Mouse (Mus musculus) hindbrain, embryonic 12.5 days (tissue): ENCODE data around the gene Clcnka. TPM values are rescaled to one million over a fixed set of nuclear protein-coding genes. Genes with fewer than 3 reads are reported as not detected.
A peak's percentile ranks its signal among the peaks of the same experiment; 100 is the strongest.

Source experiments
- ATAC-seq: fragments of 200-750 bp; cut with Nextera tagmentation; 2 replicates; pipeline ENCODE4 v1.8.0; 2017; ENCODE audit warnings: moderate TSS enrichment; ENCODE audit not compliant: low FRiP score
- H3K27ac ChIP-seq: fragments of 300-500 bp; sonication (generic); 2 replicates; pipeline ENCODE4 v1.5.1; 2016; ENCODE audit warnings: mild to moderate bottlenecking
- H3K27me3 ChIP-seq: fragments of 300-500 bp; sonication (generic); 2 replicates; pipeline ENCODE4 v1.6.1; 2016; ENCODE audit warnings: mild to moderate bottlenecking
- H3K36me3 ChIP-seq: fragments of 300-500 bp; sonication (generic); 2 replicates; pipeline ENCODE4 v1.6.1; 2016; ENCODE audit warnings: mild to moderate bottlenecking
- H3K4me1 ChIP-seq: fragments of 300-500 bp; sonication (generic); 2 replicates; pipeline ENCODE4 v1.6.1; 2016
- H3K4me2 ChIP-seq: fragments of 300-500 bp; sonication (generic); replicated peaks from 2 replicates; pipeline ENCODE4 v1.6.1; 2016; ENCODE audit warnings: mild to moderate bottlenecking
- H3K4me3 ChIP-seq: fragments of 300-500 bp; sonication (generic); 2 replicates; pipeline ENCODE4 v1.5.1; 2016; ENCODE audit warnings: mild to moderate bottlenecking
- H3K9ac ChIP-seq: fragments of 300-500 bp; sonication (generic); 2 replicates; pipeline ENCODE4 v1.6.1; 2016; ENCODE audit warnings: mild to moderate bottlenecking, moderate library complexity
- H3K9me3 ChIP-seq: fragments of 300-500 bp; sonication (generic); replicated peaks from 2 replicates; pipeline ENCODE4 v1.6.1; 2016; ENCODE audit warnings: mild to moderate bottlenecking
- WGBS: fragments of 180-500 bp; shearing (Covaris S2); methylation state at CpG from one replicate; pipeline ENCODE4 v1.1.7; 2016; 5-methylcytosine and 5-hydroxymethylcytosine counted together
- polyA plus RNA-seq: library from polyadenylated mRNA; unstranded; fragments of >200 nt; fragmentation: Nextera tagmentation; extraction: Ambion mirVana; gene quantifications from 2 replicates; pipeline ENCODE4 v1.2.1, GENCODE M21; 2016

The Clcnka gene
- polyA plus RNA-seq = 0.66 and 1.3 TPM in 2 replicates

DNA sequence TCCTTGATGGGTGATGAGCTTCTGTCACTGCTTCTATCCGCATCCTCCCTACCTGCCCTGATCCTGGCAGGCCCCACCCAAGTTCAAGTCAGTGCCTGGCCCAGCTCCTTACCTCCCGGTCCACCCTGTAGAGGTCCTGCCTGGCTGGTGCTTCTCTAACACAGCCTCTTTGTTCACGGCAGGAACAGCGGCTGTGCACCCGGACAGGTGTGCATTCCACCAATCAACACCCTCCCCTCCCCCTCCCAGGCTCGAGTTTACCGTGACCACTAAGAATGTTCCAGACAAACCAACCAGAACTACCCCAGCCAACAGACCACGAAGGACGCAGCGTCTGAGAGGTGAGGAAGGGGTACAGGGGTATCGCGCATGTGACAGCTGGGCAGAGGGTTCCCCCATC, at the start of gene Clcnka:
Gene Clcnka (minus strand): TSS at position 180 of the 400 bp plus-strand sequence.
- H3K4me1 ChIP-seq = peaks cover 6% of the 10 kb centered on the region
- no peak within 1 kb of the TSS for H3K4me3 ChIP-seq
- H3K4me2 ChIP-seq = no peak within 1 kb of the TSS
- H3K9ac ChIP-seq = no peak within 1 kb of the TSS
- ATAC-seq = no peak
- no peak within 1 kb of the TSS for H3K27ac ChIP-seq
- peaks cover 26% of the 10 kb centered on the region for H3K27me3 ChIP-seq
- H3K9me3 ChIP-seq = no peaks in the 10 kb centered on the region
- no peaks in the 10 kb centered on the region for H3K36me3 ChIP-seq
- WGBS = 67% methylated on average over 12 of the region's 12 CpGs

DNA sequence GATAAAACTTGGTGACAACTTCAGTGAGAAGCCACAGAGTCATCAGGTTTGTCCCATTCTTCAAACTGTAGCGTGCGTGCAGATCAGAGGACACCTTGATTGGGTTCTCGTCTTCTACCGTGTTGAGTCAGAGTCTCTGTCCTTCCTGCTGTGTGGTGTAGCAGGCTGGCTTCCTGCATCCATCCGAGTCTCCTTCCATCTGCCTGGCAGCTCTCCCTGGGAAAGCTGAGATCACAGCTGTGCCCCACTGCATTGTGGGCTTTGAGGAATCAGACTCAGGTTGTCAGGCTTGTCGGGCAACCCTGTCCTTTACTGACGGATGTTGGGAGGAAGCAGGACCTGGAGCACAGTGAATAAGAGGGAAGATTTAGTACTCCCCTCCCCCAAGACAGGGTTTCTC, 47.7 kb upstream of the Clcnka start:
- WGBS = 74% methylated on average over 7 of the region's 7 CpGs
- Histone ChIP-seq H3K36me3 (peaks cover 39% of the 10 kb centered on the region), H3K27ac (no peak overlapping the region), H3K9me3 (no peaks in the 10 kb centered on the region), H3K27me3 (no peaks in the 10 kb centered on the region), H3K4me1 (peaks cover 20% of the 10 kb centered on the region), H3K9ac (no peak overlapping the region), H3K4me3 (no peak overlapping the region), H3K4me2 (no peak overlapping the region)
- ATAC-seq = no peak

DNA sequence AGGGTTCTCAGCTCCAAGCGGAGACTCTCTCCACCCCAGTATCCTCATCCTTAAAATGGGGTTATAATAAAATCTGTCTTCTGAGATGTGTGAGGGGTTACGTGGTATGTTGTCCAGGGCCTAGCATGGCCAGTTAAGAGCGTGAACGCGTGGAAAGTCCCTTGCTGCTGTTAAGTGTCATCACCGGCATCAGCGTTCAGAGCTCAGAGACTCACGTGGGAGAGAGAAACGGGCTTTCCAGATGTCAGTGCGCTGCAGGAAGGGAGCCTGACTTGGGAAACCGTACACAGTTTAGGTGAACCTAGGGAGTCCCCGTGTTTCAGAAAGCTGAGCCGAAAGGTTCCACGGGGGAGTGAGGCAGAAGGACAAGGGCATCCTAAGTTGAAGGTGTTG, 46.8 kb upstream of the Clcnka start:
- peaks cover 20% of the 10 kb centered on the region for H3K4me1 ChIP-seq
- ATAC-seq = no peak
- H3K4me3 ChIP-seq = peak overlapping the region; percentile 100
- no peaks in the 10 kb centered on the region for H3K27me3 ChIP-seq
- no peaks in the 10 kb centered on the region for H3K9me3 ChIP-seq
- peak overlapping the region; percentile 84 for H3K27ac ChIP-seq
- H3K9ac ChIP-seq = peak overlapping the region; percentile 98
- H3K4me2 ChIP-seq = peak overlapping the region; percentile 86
- peaks cover 36% of the 10 kb centered on the region for H3K36me3 ChIP-seq
- WGBS = 17% methylated on average over 14 of the region's 14 CpGs

DNA sequence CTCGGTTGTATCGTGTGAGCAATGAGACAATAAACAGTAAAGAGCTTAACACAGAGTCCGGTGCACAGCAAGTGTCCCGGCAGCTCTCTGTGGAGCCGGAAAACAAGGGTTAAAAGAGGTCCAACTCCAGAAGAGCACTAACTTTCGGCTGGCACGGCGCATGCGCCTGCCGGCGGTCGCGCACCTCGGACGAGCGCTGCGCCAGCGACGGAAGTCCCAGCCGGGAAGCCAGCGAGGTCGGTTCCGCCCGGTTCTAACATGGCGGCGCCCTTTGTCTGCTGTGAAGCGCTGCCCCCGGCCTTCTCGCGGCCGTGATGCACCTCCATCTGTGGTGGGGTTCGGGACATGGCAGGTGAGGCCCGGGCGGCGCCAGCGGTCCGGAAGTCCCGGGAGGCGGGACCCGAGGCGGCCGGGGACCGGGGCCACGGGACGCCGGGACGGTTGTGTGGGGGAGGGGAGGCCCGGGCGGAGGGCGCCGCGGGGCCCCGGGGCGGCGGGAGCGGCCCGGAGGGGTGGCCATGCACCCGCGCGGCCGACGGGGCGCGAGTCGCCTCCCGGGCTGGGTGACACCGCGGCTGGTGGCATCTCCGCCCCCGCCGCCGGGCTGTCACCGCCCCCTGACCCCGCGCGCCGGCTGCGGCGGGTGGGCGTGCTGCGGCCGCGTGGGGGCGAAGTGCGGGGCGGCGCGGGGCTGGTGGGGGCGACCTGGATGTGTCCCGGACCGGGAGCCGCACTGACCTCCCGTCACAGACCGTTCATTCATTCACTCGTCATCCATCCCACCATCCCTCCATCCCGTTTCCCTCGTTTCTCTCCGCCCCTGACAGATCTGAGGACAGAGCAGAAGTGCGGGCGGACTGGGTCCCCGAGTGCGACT, 46.2 kb upstream of the Clcnka start, which contains the start of gene Zbtb17:
Gene Zbtb17 (plus strand): TSS at position 204 of the 877 bp plus-strand sequence.
- Histone ChIP-seq H3K36me3 (peaks cover 29% of the 10 kb centered on the region), H3K27me3 (no peaks in the 10 kb centered on the region), H3K9ac (peak within 1 kb of the TSS; percentile 98), H3K4me2 (peak within 1 kb of the TSS; percentile 86), H3K4me1 (peaks cover 20% of the 10 kb centered on the region), H3K4me3 (peak within 1 kb of the TSS; percentile 100), H3K27ac (peak within 1 kb of the TSS; percentile 84), H3K9me3 (no peaks in the 10 kb centered on the region)
- peak; percentile 91 for ATAC-seq
- WGBS = under 1% methylated on average over 84 of the region's 102 CpGs

DNA sequence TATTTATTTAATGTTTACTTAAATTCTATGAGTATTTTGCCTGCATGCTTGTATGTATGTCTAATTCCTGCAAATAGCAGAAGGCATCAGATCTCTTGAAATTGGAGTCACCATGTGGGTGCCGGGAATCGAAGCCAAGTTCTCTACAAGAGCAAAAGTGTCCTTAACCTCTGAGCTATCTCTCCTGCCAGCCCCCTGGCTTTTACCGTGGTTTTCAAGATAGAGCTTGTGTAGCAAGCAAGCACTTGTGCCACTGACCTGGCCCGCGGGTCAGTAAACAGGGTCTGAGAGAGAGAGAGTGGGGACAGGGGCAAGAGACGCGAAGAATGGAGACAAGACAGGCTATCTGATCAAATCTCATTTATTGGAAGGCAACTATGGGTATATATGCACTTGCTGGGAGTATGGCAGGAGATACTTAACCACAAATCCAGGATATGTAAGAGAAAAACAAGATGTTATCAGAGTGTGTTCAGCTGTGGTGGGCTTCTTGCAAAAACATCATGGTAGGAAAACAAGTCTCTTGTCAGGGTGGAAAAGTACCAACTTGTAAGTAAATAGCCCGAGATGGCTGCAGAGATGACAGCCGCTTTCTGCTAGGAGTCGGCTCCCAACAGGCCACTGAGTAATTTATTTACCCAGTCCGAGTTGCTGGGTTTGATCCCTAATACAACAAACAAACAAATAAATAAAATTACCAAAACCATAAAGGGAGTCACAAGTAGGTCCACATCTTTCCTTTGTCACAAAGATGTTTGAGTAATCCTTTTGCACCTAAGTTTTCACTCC, 45.3 kb upstream of the Clcnka start:
- H3K4me1 ChIP-seq = peaks cover 20% of the 10 kb centered on the region
- no peak overlapping the region for H3K27ac ChIP-seq
- no peaks in the 10 kb centered on the region for H3K9me3 ChIP-seq
- peak overlapping the region; percentile 86 for H3K4me2 ChIP-seq
- 51% methylated on average over 11 of the region's 11 CpGs for WGBS
- peak overlapping the region; percentile 98 for H3K9ac ChIP-seq
- H3K4me3 ChIP-seq = peak overlapping the region; percentile 100
- ATAC-seq = peak; percentile 43; the same call in 1 of the 2 replicates
- peaks cover 21% of the 10 kb centered on the region for H3K36me3 ChIP-seq
- H3K27me3 ChIP-seq = no peaks in the 10 kb centered on the region

DNA sequence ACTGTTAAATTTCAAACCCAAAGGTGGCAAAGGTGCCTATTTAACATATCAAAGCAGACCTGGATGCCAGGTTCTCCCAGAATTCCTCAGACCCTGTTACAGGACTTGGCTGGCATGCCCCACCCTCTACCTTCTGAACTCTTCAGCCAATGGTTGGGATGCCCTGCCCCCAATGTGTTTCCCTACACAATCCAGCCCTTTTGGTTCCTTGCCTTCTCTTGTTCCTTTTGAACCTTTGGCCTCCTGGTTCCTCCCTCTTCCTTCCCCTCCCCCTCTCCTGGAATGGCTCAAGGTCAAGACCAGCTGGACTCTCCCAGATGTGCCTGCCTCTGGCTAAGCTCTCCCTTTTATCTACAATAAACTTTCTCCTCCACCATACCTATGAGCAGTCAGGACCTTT, 42.4 kb upstream of the Clcnka start:
- Histone ChIP-seq H3K4me2 (no peak overlapping the region), H3K27me3 (no peaks in the 10 kb centered on the region), H3K36me3 (no peaks in the 10 kb centered on the region), H3K27ac (no peak overlapping the region), H3K9ac (no peak overlapping the region), H3K4me1 (peaks cover 14% of the 10 kb centered on the region), H3K9me3 (no peaks in the 10 kb centered on the region), H3K4me3 (no peak overlapping the region)
- no peak for ATAC-seq

DNA sequence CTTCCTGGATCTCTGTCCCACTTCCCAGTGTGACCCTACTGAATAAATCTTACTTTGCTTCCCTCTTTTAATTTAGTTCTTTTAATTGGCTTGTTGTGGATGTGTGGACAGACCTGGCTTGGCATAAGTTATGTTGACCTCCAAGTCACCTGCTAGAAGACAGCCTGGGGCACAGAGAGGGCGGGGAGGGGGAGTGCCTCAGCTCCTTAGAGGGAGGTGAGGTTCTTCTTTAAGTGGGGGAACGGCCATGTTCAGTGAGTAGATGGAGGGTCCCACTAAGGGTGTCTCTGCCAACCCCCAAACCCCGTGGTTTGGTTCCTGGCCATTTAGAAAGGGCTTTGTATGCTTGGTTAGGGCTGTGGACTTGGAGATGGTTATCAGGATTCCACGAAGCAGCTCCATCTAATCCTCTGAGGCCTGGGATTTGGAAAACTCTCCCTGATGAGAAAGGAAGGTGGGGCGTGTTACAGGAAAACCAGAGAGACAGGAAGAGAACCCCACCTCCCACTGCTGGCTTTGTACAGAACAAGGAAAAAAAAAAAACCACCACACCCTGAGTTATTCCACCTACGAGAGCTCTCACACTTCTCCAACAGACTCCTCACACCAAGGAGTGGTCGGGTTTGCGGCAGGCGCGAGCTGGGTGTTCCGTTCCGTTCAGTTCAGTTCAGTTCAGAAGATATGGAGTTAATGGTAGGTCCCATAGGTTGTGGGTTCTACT, 40.7 kb upstream of the Clcnka start:
- WGBS = 84% methylated on average over 12 of the region's 12 CpGs
- Histone ChIP-seq H3K27me3 (no peaks in the 10 kb centered on the region), H3K4me3 (no peak overlapping the region), H3K27ac (no peak overlapping the region), H3K9me3 (no peaks in the 10 kb centered on the region), H3K36me3 (no peaks in the 10 kb centered on the region), H3K4me2 (no peak overlapping the region), H3K4me1 (peaks cover 6% of the 10 kb centered on the region; the same call in 1 of the 2 replicates), H3K9ac (no peak overlapping the region)
- no peak for ATAC-seq

DNA sequence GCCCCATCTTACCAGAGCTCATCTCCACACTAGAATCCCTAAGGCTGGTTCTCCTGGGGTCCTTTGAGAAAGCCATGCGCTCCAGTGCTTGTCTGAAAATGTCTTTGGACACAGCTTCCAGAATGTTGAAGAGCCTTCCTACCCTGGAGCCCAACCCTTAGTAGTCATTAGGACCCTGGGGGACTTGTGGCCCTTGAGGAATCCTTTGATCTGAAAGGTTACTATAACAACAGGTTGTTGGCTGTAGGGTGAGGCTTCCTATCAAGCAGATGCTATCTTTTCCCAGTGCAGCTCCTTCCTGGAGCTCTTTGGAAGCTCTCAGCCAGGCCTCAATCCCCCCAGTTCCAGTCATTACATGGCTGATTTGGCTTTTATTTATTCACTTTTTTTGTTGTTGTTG, 37.5 kb upstream of the Clcnka start, which contains the start of gene Srarp:
Gene Srarp (minus strand): TSS at position 132 of the 400 bp plus-strand sequence.
- WGBS = 93% methylated on average over 1 of the region's 1 CpGs
- ATAC-seq = no peak
- no peak within 1 kb of the TSS for H3K27ac ChIP-seq
- 0 out of 2 replicates have a peak, but pooled peaks cover 4% of the 10 kb centered on the region for H3K27me3 ChIP-seq
- H3K36me3 ChIP-seq = no peaks in the 10 kb centered on the region
- H3K4me2 ChIP-seq = no peak within 1 kb of the TSS
- no peak within 1 kb of the TSS for H3K9ac ChIP-seq
- H3K9me3 ChIP-seq = no peaks in the 10 kb centered on the region
- H3K4me1 ChIP-seq = no peaks in the 10 kb centered on the region
- H3K4me3 ChIP-seq = no peak within 1 kb of the TSS

DNA sequence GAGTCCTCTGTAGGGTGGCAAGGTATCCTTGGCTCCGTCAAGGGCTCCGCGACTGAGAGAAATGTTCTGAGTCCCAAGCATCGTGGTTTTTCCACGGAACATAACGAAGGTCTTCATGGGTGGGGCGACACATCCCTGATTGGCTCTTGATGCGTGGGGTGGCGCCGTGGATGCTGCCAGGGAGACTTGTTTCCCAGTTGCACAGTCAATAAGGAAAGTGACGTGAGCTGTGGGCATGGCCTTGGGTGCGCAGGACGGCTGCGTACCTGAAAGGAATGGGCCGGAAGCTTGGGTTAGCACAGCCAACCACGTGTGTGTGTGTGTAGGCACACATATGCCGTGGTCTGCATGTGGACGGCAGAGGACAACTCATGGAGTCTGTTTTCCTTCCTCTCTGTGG, 34.7 kb upstream of the Clcnka start:
- peaks cover 4% of the 10 kb centered on the region; the same call in 1 of the 2 replicates for H3K27me3 ChIP-seq
- no peak overlapping the region for H3K9ac ChIP-seq
- H3K4me2 ChIP-seq = no peak overlapping the region
- no peaks in the 10 kb centered on the region for H3K4me1 ChIP-seq
- H3K9me3 ChIP-seq = no peaks in the 10 kb centered on the region
- no peak overlapping the region for H3K4me3 ChIP-seq
- ATAC-seq = no peak
- no peak overlapping the region for H3K27ac ChIP-seq
- no peaks in the 10 kb centered on the region for H3K36me3 ChIP-seq
- WGBS = 83% methylated on average over 18 of the region's 18 CpGs

DNA sequence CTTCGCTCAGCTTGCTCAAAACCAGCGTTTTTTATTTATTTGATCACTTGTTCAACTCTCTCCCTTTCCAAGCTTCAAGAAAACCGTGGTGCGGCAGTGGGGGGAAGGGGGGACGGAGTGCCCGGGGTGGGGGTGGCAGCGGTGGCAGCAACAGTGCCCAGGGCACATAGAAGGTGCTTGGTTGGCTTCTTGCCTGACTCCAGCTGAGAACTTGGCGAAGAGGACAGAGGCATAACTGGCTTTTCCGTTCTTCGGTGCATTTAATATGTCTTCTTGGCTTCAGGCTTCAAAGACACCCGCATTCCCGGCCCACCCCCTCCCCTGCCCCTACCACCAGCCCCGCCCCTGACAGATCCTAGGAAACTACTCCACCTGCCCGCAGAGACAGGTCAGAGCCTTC, 34.1 kb upstream of the Clcnka start:
- H3K36me3 ChIP-seq = no peaks in the 10 kb centered on the region
- H3K4me1 ChIP-seq = no peaks in the 10 kb centered on the region
- H3K27me3 ChIP-seq = peaks cover 4% of the 10 kb centered on the region; the same call in 1 of the 2 replicates
- H3K4me3 ChIP-seq = no peak overlapping the region
- WGBS = 66% methylated on average over 14 of the region's 14 CpGs
- ATAC-seq = no peak
- H3K9ac ChIP-seq = no peak overlapping the region
- no peaks in the 10 kb centered on the region for H3K9me3 ChIP-seq
- H3K27ac ChIP-seq = no peak overlapping the region
- no peak overlapping the region for H3K4me2 ChIP-seq

DNA sequence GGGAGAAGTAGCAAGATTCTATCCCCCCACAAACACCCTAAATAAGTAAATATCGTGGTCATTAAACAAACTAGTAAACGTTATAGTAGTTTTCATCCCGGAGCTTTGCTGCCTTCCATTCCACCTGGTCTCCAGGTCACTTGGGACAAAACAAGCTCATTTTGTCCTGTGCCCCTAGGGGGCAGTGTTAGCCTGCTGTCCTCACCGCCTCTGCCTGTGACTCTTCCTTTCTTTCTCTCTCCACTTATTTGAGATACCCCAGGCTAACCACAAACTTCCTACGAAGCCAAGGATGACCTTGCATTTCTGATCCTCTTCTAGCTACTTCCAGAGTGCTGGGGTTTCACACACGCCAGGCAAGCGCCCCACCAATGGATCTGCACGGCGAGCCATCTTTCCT, 32.5 kb upstream of the Clcnka start:
- no peak overlapping the region for H3K4me3 ChIP-seq
- H3K9ac ChIP-seq = no peak overlapping the region
- H3K27me3 ChIP-seq = peaks cover 15% of the 10 kb centered on the region
- no peak for ATAC-seq
- WGBS = 53% methylated on average over 9 of the region's 9 CpGs
- no peaks in the 10 kb centered on the region for H3K36me3 ChIP-seq
- no peak overlapping the region for H3K4me2 ChIP-seq
- no peak overlapping the region for H3K27ac ChIP-seq
- no peaks in the 10 kb centered on the region for H3K9me3 ChIP-seq
- peaks cover 3% of the 10 kb centered on the region for H3K4me1 ChIP-seq

DNA sequence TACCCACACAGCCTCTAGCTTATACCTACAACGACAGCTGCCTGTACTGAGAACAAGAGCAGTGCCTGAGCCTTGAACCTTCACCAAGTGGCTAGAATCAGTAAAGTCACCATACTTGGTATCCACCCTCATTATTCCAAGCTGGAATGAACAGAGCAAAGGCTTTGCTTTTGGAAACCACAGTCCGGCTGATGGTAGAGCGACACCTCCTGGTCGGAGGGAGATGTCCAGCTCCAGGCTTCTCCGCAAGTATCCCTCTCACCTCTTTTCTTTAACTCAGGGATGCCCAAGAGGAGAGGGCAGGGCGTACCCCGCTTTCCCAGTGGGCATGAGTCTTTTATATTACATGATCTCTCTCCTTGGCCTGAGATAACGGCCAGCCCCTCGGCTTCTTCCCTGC, 31.3 kb upstream of the Clcnka start:
- no peaks in the 10 kb centered on the region for H3K36me3 ChIP-seq
- H3K4me2 ChIP-seq = no peak overlapping the region
- 51% methylated on average over 9 of the region's 9 CpGs for whole genome bisulfite sequencing
- H3K27me3 ChIP-seq = peaks cover 25% of the 10 kb centered on the region
- H3K4me1 ChIP-seq = peaks cover 10% of the 10 kb centered on the region
- no peak overlapping the region for H3K27ac ChIP-seq
- ATAC-seq = no peak
- H3K9me3 ChIP-seq = no peaks in the 10 kb centered on the region
- no peak overlapping the region for H3K4me3 ChIP-seq
- H3K9ac ChIP-seq = no peak overlapping the region
